Mouse (Mus musculus): ENCODE measurements around the gene Ikzf2.

DNA sequence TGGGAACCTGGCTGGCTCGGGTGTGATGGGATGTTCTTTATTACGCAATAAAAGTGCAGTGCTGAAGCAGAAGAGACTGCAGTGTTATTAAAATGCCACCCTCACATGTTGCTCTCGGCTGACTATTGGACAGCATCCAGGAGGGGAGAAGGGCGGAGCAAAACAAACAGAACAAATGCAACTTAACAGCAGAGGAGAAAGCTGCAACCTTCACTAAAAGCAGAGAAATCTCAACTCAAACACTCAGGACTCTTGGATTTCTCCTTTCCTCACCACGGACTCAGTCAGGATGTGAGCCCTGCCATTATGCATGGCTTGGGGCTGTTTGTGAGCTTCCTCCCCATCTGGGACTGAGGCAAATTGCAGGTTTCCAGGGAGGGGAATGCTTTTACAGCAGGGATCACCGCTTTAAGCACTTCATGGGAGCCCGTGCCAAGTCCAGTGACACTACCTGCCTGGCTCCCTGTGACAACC, 95.7 kb downstream of the Ikzf2 start:
- TF ChIP-seq CTCF (IDR thresholded peaks at IDR 0.05; ENCODE audit: extremely low read depth, insufficient read length, insufficient replicate concordance, low read depth, low read length) (no peak), POLR2A (IDR thresholded peaks at IDR 0.05; ENCODE audit: low read depth, low read length) (no peak)

Measured in small intestine, adult 2 months (tissue).